Mouse (Mus musculus) hindbrain, embryonic 11.5 days (tissue): ENCODE measurements around the gene Diaph3. TPM values are rescaled to one million over a fixed set of nuclear protein-coding genes. Genes with fewer than 3 reads are reported as not detected.

ENCODE experiments used
- ATAC-seq: fragments of 200-750 bp; cut with Nextera tagmentation; 2 replicates; pipeline ENCODE4 v1.8.0; 2017; ENCODE audit warnings: mild to moderate bottlenecking, moderate TSS enrichment, moderate library complexity; ENCODE audit not compliant: low FRiP score
- DNase-seq: peaks from one replicate; pipeline ENCODE4 v3.0.0-alpha.2; 2015; ENCODE audit warnings: low spot score
- H3K27ac ChIP-seq: fragments of 300-500 bp; sonication (generic); 2 replicates; pipeline ENCODE4 v1.5.1; 2014; ENCODE audit warnings: mild to moderate bottlenecking, low read depth, low read length
- H3K27me3 ChIP-seq: fragments of 300-500 bp; sonication (generic); 2 replicates; pipeline ENCODE4 v1.6.1; 2014; ENCODE audit warnings: mild to moderate bottlenecking, low read length, moderate library complexity, mixed read lengths; ENCODE audit not compliant: control insufficient read depth, insufficient read depth
- H3K36me3 ChIP-seq: fragments of 300-500 bp; sonication (generic); 2 replicates; pipeline ENCODE4 v1.6.1; 2014; ENCODE audit warnings: mild to moderate bottlenecking, low read length, moderate library complexity, mixed read lengths; ENCODE audit not compliant: control insufficient read depth, insufficient read depth
- H3K4me1 ChIP-seq: fragments of 300-500 bp; sonication (generic); replicated peaks from 2 replicates; pipeline ENCODE4 v1.6.1; 2014; ENCODE audit warnings: low read length, mixed read lengths; ENCODE audit not compliant: control insufficient read depth, insufficient read depth
- H3K4me2 ChIP-seq: fragments of 300-500 bp; sonication (generic); replicated peaks from 2 replicates; pipeline ENCODE4 v1.6.1; 2014; ENCODE audit warnings: mild to moderate bottlenecking, low read depth, low read length
- H3K4me3 ChIP-seq: fragments of 300-500 bp; sonication (generic); 2 replicates; pipeline ENCODE4 v1.5.1; 2014; ENCODE audit warnings: low read depth, low read length
- H3K9ac ChIP-seq: fragments of 300-500 bp; sonication (generic); 2 replicates; pipeline ENCODE4 v1.6.1; 2014; ENCODE audit warnings: low read depth, low read length
- H3K9me3 ChIP-seq: fragments of 300-500 bp; sonication (generic); 2 replicates; pipeline ENCODE4 v1.6.1; 2016; ENCODE audit warnings: low read length; ENCODE audit not compliant: control insufficient read depth
- WGBS: fragments of 180-500 bp; shearing (Covaris S2); extraction: QIAGEN DNeasy Blood & Tissue Kit; methylation state at CpG from one replicate; pipeline ENCODE4 v1.1.7; 2014; 5-methylcytosine and 5-hydroxymethylcytosine counted together
- polyA plus RNA-seq: library from polyadenylated mRNA; unstranded; fragments of >200 nt; fragmentation: Nextera tagmentation; extraction: Ambion mirVana; gene quantifications from 2 replicates; pipeline ENCODE4 v1.2.1, GENCODE M21; 2014

The Diaph3 gene
- polyA plus RNA-seq, 1 experiment from 2014 or later = 20.3 TPM

- no peaks in the 10 kb centered on the region for H3K36me3 ChIP-seq
- no peak overlapping the region for H3K9ac ChIP-seq
- no peaks in the 10 kb centered on the region for H3K27me3 ChIP-seq
- DNase-seq (no peak), ATAC-seq (no peak)
- H3K9me3 ChIP-seq = no peaks in the 10 kb centered on the region
- no peak overlapping the region for H3K27ac ChIP-seq
- no peak overlapping the region for H3K4me3 ChIP-seq
- no peak overlapping the region for H3K4me2 ChIP-seq
- no peaks in the 10 kb centered on the region for H3K4me1 ChIP-seq
Measured at GRCm38 (mm10) chr14:86681951-86682350, 459.1 kb downstream of the Diaph3 start.

- Histone ChIP-seq H3K4me2 (no peak overlapping the region), H3K9ac (no peak overlapping the region), H3K27ac (no peak overlapping the region), H3K4me3 (no peak overlapping the region), H3K9me3 (no peaks in the 10 kb centered on the region), H3K4me1 (no peaks in the 10 kb centered on the region), H3K27me3 (no peaks in the 10 kb centered on the region), H3K36me3 (no peaks in the 10 kb centered on the region)
- ATAC-seq (no peak), DNase-seq (no peak)
- WGBS = 95% methylated on average over 3 of the region's 3 CpGs
Measured at GRCm38 (mm10) chr14:86678992-86679391, 462.0 kb downstream of the Diaph3 start.

- H3K27ac ChIP-seq = no peak overlapping the region
- H3K9ac ChIP-seq = no peak overlapping the region
- DNase-seq = no peak
- no peaks in the 10 kb centered on the region for H3K9me3 ChIP-seq
- no peaks in the 10 kb centered on the region for H3K36me3 ChIP-seq
- no peaks in the 10 kb centered on the region for H3K4me1 ChIP-seq
- H3K27me3 ChIP-seq = no peaks in the 10 kb centered on the region
- ATAC-seq = no peak
- WGBS = 75% methylated on average over 5 of the region's 5 CpGs
- no peak overlapping the region for H3K4me2 ChIP-seq
- H3K4me3 ChIP-seq = no peak overlapping the region
Measured at GRCm38 (mm10) chr14:86678179-86678780, 462.8 kb downstream of the Diaph3 start.

GRCm38 (mm10) chr14:86677015-86677414 is 464.0 kb downstream of the Diaph3 start:
- Histone ChIP-seq H3K36me3 (no peaks in the 10 kb centered on the region), H3K4me1 (no peaks in the 10 kb centered on the region), H3K27me3 (no peaks in the 10 kb centered on the region), H3K4me2 (no peak overlapping the region), H3K9ac (no peak overlapping the region), H3K4me3 (no peak overlapping the region), H3K27ac (no peak overlapping the region), H3K9me3 (no peaks in the 10 kb centered on the region)
- DNase-seq (no peak), ATAC-seq (peak; percentile 56; the same call in 1 of the 2 replicates)
- WGBS = 43% methylated on average over 6 of the region's 6 CpGs

GRCm38 (mm10) chr14:86675314-86675713 is 465.7 kb downstream of the Diaph3 start:
- DNase-seq (no peak), ATAC-seq (no peak)
- H3K4me3 ChIP-seq = no peak overlapping the region
- H3K4me2 ChIP-seq = no peak overlapping the region
- H3K27ac ChIP-seq = no peak overlapping the region
- H3K9ac ChIP-seq = no peak overlapping the region
- no peaks in the 10 kb centered on the region for H3K4me1 ChIP-seq
- no peaks in the 10 kb centered on the region for H3K9me3 ChIP-seq
- H3K36me3 ChIP-seq = no peaks in the 10 kb centered on the region
- H3K27me3 ChIP-seq = no peaks in the 10 kb centered on the region
- WGBS = 64% methylated on average over 8 of the region's 8 CpGs

- H3K9ac ChIP-seq = no peak overlapping the region
- ATAC-seq = no peak
- no peak overlapping the region for H3K27ac ChIP-seq
- H3K36me3 ChIP-seq = no peaks in the 10 kb centered on the region
- no peak overlapping the region for H3K4me3 ChIP-seq
- H3K4me1 ChIP-seq = no peaks in the 10 kb centered on the region
- DNase-seq = no peak
- 90% methylated on average over 4 of the region's 4 CpGs for WGBS
- no peaks in the 10 kb centered on the region for H3K27me3 ChIP-seq
- no peaks in the 10 kb centered on the region for H3K9me3 ChIP-seq
- H3K4me2 ChIP-seq = no peak overlapping the region
Measured at GRCm38 (mm10) chr14:86662846-86663245, 478.2 kb downstream of the Diaph3 start.

- H3K36me3 ChIP-seq = no peaks in the 10 kb centered on the region
- no peak overlapping the region for H3K27ac ChIP-seq
- no peak for ATAC-seq
- no peaks in the 10 kb centered on the region for H3K27me3 ChIP-seq
- H3K4me3 ChIP-seq = no peak overlapping the region
- H3K4me1 ChIP-seq = no peaks in the 10 kb centered on the region
- H3K4me2 ChIP-seq = no peak overlapping the region
- no peak overlapping the region for H3K9ac ChIP-seq
- WGBS = 92% methylated on average over 3 of the region's 3 CpGs
- H3K9me3 ChIP-seq = no peaks in the 10 kb centered on the region
- DNase-seq = no peak
Measured at GRCm38 (mm10) chr14:86660556-86660955, 480.5 kb downstream of the Diaph3 start.

GRCm38 (mm10) chr14:86656262-86656661 is 484.8 kb downstream of the Diaph3 start:
- H3K4me2 ChIP-seq = no peak overlapping the region
- H3K4me3 ChIP-seq = no peak overlapping the region
- no peaks in the 10 kb centered on the region for H3K9me3 ChIP-seq
- H3K36me3 ChIP-seq = no peaks in the 10 kb centered on the region
- no peak overlapping the region for H3K27ac ChIP-seq
- ATAC-seq (no peak), DNase-seq (no peak)
- H3K4me1 ChIP-seq = no peaks in the 10 kb centered on the region
- WGBS = 73% methylated on average over 5 of the region's 5 CpGs
- H3K27me3 ChIP-seq = no peaks in the 10 kb centered on the region
- no peak overlapping the region for H3K9ac ChIP-seq

GRCm38 (mm10) chr14:86646499-86647120 is 494.4 kb downstream of the Diaph3 start:
- ATAC-seq = no peak
- no peak overlapping the region for H3K9ac ChIP-seq
- WGBS = 88% methylated on average over 7 of the region's 7 CpGs

More at GRCm38 (mm10) chr14:86646499-86647120, 494.4 kb downstream of the Diaph3 start:
- no peaks in the 10 kb centered on the region for H3K4me1 ChIP-seq
- no peaks in the 10 kb centered on the region for H3K27me3 ChIP-seq
- H3K27ac ChIP-seq = no peak overlapping the region
- no peaks in the 10 kb centered on the region for H3K36me3 ChIP-seq
- no peak overlapping the region for H3K4me3 ChIP-seq
- no peaks in the 10 kb centered on the region for H3K9me3 ChIP-seq
- no peak overlapping the region for H3K4me2 ChIP-seq
- no peak for DNase-seq
